Mouse (Mus musculus): Measurements from ENCODE around the gene Atg7.
A peak's percentile ranks its signal among the peaks of the same experiment; 100 is the strongest.

Atg7 gene

GRCm38 (mm10) chr6:114851688-114852087, 208.8 kb downstream of the Atg7 start:
- DNase-seq (ENCODE audit: low read depth in 2 of 2, low spot score in 2 of 2), result no peak

GRCm38 (mm10) chr6:114852739-114853138, 209.8 kb downstream of the Atg7 start:
- DNase-seq (ENCODE audit: low read depth in 2 of 2, low spot score in 2 of 2), result no peak

GRCm38 (mm10) chr6:114854368-114854767, 211.5 kb downstream of the Atg7 start:
- no peak for DNase-seq (ENCODE audit: low read depth in 2 of 2, low spot score in 2 of 2)

GRCm38 (mm10) chr6:114855644-114856043, 212.7 kb downstream of the Atg7 start:
- no peak for DNase-seq (ENCODE audit: low read depth in 2 of 2, low spot score in 2 of 2)

GRCm38 (mm10) chr6:114856501-114856900, 213.6 kb downstream of the Atg7 start:
- DNase-seq (ENCODE audit: low read depth in 2 of 2, low spot score in 2 of 2), result no peak

- no peak for DNase-seq (ENCODE audit: low read depth in 2 of 2, low spot score in 2 of 2)
Observed at GRCm38 (mm10) chr6:114857996-114858721, 215.3 kb downstream of the Atg7 start.

GRCm38 (mm10) chr6:114858722-114859053, 215.8 kb downstream of the Atg7 start:
- no peak for DNase-seq (ENCODE audit: low read depth in 2 of 2, low spot score in 2 of 2)

- no peak for DNase-seq (ENCODE audit: low read depth in 2 of 2, low spot score in 2 of 2)
Observed at GRCm38 (mm10) chr6:114860677-114861568, 218.0 kb downstream of the Atg7 start.

GRCm38 (mm10) chr6:114861591-114861990, 218.7 kb downstream of the Atg7 start:
- DNase-seq (ENCODE audit: low read depth in 2 of 2, low spot score in 2 of 2), result no peak

- no peak for DNase-seq (ENCODE audit: low read depth in 2 of 2, low spot score in 2 of 2)
Observed at GRCm38 (mm10) chr6:114862046-114862445, 219.1 kb downstream of the Atg7 start.

- no peak for DNase-seq (ENCODE audit: low read depth in 2 of 2, low spot score in 2 of 2)
Observed at GRCm38 (mm10) chr6:114863501-114863900, 220.6 kb downstream of the Atg7 start.

- DNase-seq (ENCODE audit: low read depth in 2 of 2, low spot score in 2 of 2), result no peak
Observed at GRCm38 (mm10) chr6:114864421-114864820, 221.5 kb downstream of the Atg7 start.

- DNase-seq (ENCODE audit: low read depth in 2 of 2, low spot score in 2 of 2), result no peak
Observed at GRCm38 (mm10) chr6:114866078-114866477, 223.2 kb downstream of the Atg7 start.

GRCm38 (mm10) chr6:114866619-114867018, 223.7 kb downstream of the Atg7 start:
- DNase-seq (ENCODE audit: low read depth in 2 of 2, low spot score in 2 of 2), result no peak

GRCm38 (mm10) chr6:114868656-114869055, 225.8 kb downstream of the Atg7 start:
- DNase-seq (ENCODE audit: low read depth in 2 of 2, low spot score in 2 of 2), result no peak

- DNase-seq (ENCODE audit: low read depth in 2 of 2, low spot score in 2 of 2), result no peak
Observed at GRCm38 (mm10) chr6:114869501-114870076, 226.7 kb downstream of the Atg7 start.

- no peak for DNase-seq (ENCODE audit: low read depth in 2 of 2, low spot score in 2 of 2)
Observed at GRCm38 (mm10) chr6:114871010-114871660, 228.2 kb downstream of the Atg7 start.

- no peak for DNase-seq (ENCODE audit: low read depth in 2 of 2, low spot score in 2 of 2)
Observed at GRCm38 (mm10) chr6:114873808-114874137, 230.9 kb downstream of the Atg7 start.

GRCm38 (mm10) chr6:114874138-114874928, 231.4 kb downstream of the Atg7 start:
- DNase-seq (ENCODE audit: low read depth in 2 of 2, low spot score in 2 of 2), result peak in 1 of 2 experiments; percentile 14

GRCm38 (mm10) chr6:114875018-114875558, 232.2 kb downstream of the Atg7 start:
- peak; percentile 79 to 86 for DNase-seq (ENCODE audit: low read depth in 2 of 2, low spot score in 2 of 2)

Measured in CD8-positive naive resting alpha-beta T cell, adult 2 months (primary cell).